ENCODE assay signal across 8 mouse cellular contexts in genomic region chr6:40324897-40325841, GRCm38 (mm10). TPM values are rescaled to one million over a fixed set of nuclear protein-coding genes. Genes with fewer than 3 reads are reported as not detected.
DNase-seq lines count a peak whose midpoint lies in the region; ATAC-seq lines count a peak whose summit lies in the region.

Gene Agk (plus strand): TSS chr6:40325172.

- H3K27me3 ChIP-seq in hindbrain, embryonic 14.5 days (ENCODE audit: control insufficient read depth, insufficient read depth, low read length), result no peaks in the 10 kb centered on the region

- H3K9me3 ChIP-seq in hindbrain, embryonic 14.5 days (ENCODE audit: control insufficient read depth, low read length), result no peaks in the 10 kb centered on the region

- H3K4me1 ChIP-seq in hindbrain, embryonic 14.5 days (replicated peaks; ENCODE audit: control insufficient read depth, insufficient read depth, low read length), result peaks cover 6% of the 10 kb centered on the region; the same call in 1 of the 2 replicates

- DNase-seq in NIH3T3 (ENCODE audit: low read depth), result peak; percentile 93
- DNase-seq in cerebellum, postnatal 14 days, result peak; percentile 82 to 86
- peak; percentile 43 to 60 for DNase-seq in frontal cortex, postnatal 25 days (ENCODE audit: low spot score in 2 of 2)
- DNase-seq in hindbrain, embryonic 14.5 days (ENCODE audit: low spot score), result peak; percentile 83
- peak; percentile 68 to 70 for DNase-seq in layer of hippocampus, postnatal 36 days
- peak; percentile 63 for DNase-seq in lung, postnatal 36 days
- peak; percentile 93 for DNase-seq in retina, postnatal 1 day
- DNase-seq in urinary bladder, adult 18-20 months (ENCODE audit: low spot score in 2 of 2), result peak; percentile 67 to 68

- H3K36me3 ChIP-seq in hindbrain, embryonic 14.5 days (replicated peaks; ENCODE audit: control insufficient read depth, insufficient read depth), result peaks cover 10% of the 10 kb centered on the region

- peak; percentile 94 for ATAC-seq in hindbrain, embryonic 14.5 days (ENCODE audit: low FRiP score)

- peak within 1 kb of the TSS; percentile 78 for H3K27ac ChIP-seq in hindbrain, embryonic 14.5 days

- peak within 1 kb of the TSS; percentile 57 for H3K4me3 ChIP-seq in hindbrain, embryonic 14.5 days (replicated peaks; ENCODE audit: low read length)

- WGBS in hindbrain, embryonic 14.5 days, result 2% methylated on average over 52 of the region's 52 CpGs

- peak within 1 kb of the TSS; percentile 61 for H3K4me2 ChIP-seq in hindbrain, embryonic 14.5 days (replicated peaks)

- peak within 1 kb of the TSS; percentile 73 for H3K9ac ChIP-seq in hindbrain, embryonic 14.5 days

RNA-seq across cellular contexts. Expression of gene Agk, which starts in this region (rescaled TPM):
- 54.9 and 62.9 TPM in 2 replicates for polyA plus RNA-seq in hindbrain, embryonic 14.5 days (2014; fragmentation: Nextera tagmentation; extraction: Ambion mirVana)
- total RNA-seq in layer of hippocampus, postnatal 36 days (2021), result 10 to 100 TPM; 44.8 to 47.5 TPM

Comparison
In these comparisons a context has a peak if more than half of its experiments do, and no peak if none do; other contexts are left out.
1. Peak in every context shown above with its lines: DNase-seq, ATAC-seq, H3K4me3 ChIP-seq and H3K27ac ChIP-seq.